24 mouse cellular contexts compared by ENCODE assay signal in the genomic region with DNA sequence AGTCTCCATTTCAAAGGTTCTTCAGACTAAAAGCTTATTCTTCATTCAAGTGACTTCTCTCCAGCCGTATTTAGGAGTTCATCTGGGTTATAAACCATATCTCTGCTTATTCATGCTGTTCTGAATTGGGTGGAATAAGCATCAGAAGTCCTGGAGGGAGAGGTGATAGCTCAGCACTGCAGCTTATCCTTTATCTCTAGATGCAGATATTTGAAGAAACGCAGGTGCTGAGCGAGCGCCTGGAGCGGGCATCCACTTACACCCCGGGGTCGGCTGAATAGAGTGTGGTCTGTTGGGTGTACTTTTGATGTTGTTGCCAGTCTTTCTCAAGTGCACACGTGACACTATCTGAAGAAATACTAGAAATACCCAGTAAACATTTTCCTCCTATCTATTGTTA. TPM values are rescaled to one million over a fixed set of nuclear protein-coding genes. Genes with fewer than 3 reads are reported as not detected.
A peak's percentile ranks its signal among the peaks of the same experiment; 100 is the strongest.
DNase-seq lines count a peak whose midpoint lies in the region; ATAC-seq and TF ChIP-seq lines count a peak whose summit lies in the region.
"Had no signal": no experiment of that assay in that cellular context is flagged by ENCODE, and none has a peak within 500 bp of the region (broad histone marks: within the 10 kb centered on the region; RNA-seq: fewer than 3 reads in every experiment).

No protein-coding gene starts in this region.

- peak overlapping the region; percentile 33 for H3K4me2 ChIP-seq in liver, embryonic 13.5 days
- H3K4me2 ChIP-seq in forebrain, embryonic 15.5 days (replicated peaks): no peak overlapping the region
- H3K4me2 ChIP-seq: forebrain, embryonic 13.5 days; heart, embryonic 12.5 days; midbrain, embryonic 15.5 days; neural tube, embryonic 12.5 days had no signal

- H3K9me3 ChIP-seq in G1E (replicated peaks): no peaks in the 10 kb centered on the region
- H3K9me3 ChIP-seq in liver, embryonic 13.5 days (replicated peaks): no peaks in the 10 kb centered on the region
- no peaks in the 10 kb centered on the region for H3K9me3 ChIP-seq in forebrain, embryonic 15.5 days
- H3K9me3 ChIP-seq: forebrain, embryonic 13.5 days; heart, embryonic 12.5 days; midbrain, embryonic 15.5 days; neural tube, embryonic 12.5 days had no signal

- peaks cover 73% of the 10 kb centered on the region for H3K4me1 ChIP-seq in G1E (ENCODE audit: insufficient read depth, low read depth, low read length)
- peaks cover 94% of the 10 kb centered on the region for H3K4me1 ChIP-seq in liver, embryonic 13.5 days (replicated peaks)
- peaks cover 9% of the 10 kb centered on the region for H3K4me1 ChIP-seq in forebrain, embryonic 15.5 days
- H3K4me1 ChIP-seq: neural tube, embryonic 12.5 days had no signal

- TF ChIP-seq CTCF in G1E (IDR thresholded peaks at IDR 0.05; ENCODE audit: low read depth, low read length): no peak

- H3K27ac ChIP-seq in liver, embryonic 13.5 days: peak overlapping the region; percentile 83
- no peak overlapping the region for H3K27ac ChIP-seq in forebrain, embryonic 15.5 days (replicated peaks)
- H3K27ac ChIP-seq: forebrain, embryonic 13.5 days; hindbrain, postnatal 0 days; midbrain, embryonic 15.5 days; neural tube, embryonic 12.5 days had no signal

- H3K9ac ChIP-seq in liver, embryonic 13.5 days: peak overlapping the region; percentile 4; the same call in 1 of the 2 replicates
- H3K9ac ChIP-seq in forebrain, embryonic 15.5 days (replicated peaks): no peak overlapping the region
- H3K9ac ChIP-seq: forebrain, embryonic 13.5 days; heart, embryonic 12.5 days; midbrain, embryonic 15.5 days; neural tube, embryonic 12.5 days had no signal

- ATAC-seq in G1E (ENCODE audit: extremely low read depth, insufficient number of reproducible peaks, low FRiP score, poor library complexity, severe bottlenecking): peak; percentile 78
- ATAC-seq in erythroblast, adult 5-6 weeks (replicated peaks; ENCODE audit: low FRiP score, poor library complexity, severe bottlenecking): peak; percentile 59
- peak; percentile 80 for ATAC-seq in liver, embryonic 13.5 days (ENCODE audit: low read depth)
- ATAC-seq in megakaryocyte-erythroid progenitor cell, adult 5-6 weeks (replicated peaks; ENCODE audit: low FRiP score, low TSS enrichment, poor library complexity, severe bottlenecking): peak; percentile 63
- no peak for ATAC-seq in forebrain, embryonic 15.5 days (replicated peaks)
- ATAC-seq: activated CD4-positive, CD25-positive, alpha-beta regulatory T cell, adult 4 months; forebrain, embryonic 13.5 days; hindbrain, postnatal 0 days; intestine, embryonic 16.5 days; midbrain, embryonic 15.5 days had no signal

- H3K36me3 ChIP-seq in G1E (replicated peaks): peaks cover 60% of the 10 kb centered on the region
- peaks cover 12% of the 10 kb centered on the region; the same call in 1 of the 2 replicates for H3K36me3 ChIP-seq in liver, embryonic 13.5 days
- H3K36me3 ChIP-seq in forebrain, embryonic 15.5 days: no peaks in the 10 kb centered on the region
- H3K36me3 ChIP-seq: midbrain, embryonic 15.5 days; neural tube, embryonic 12.5 days had no signal

- no peak overlapping the region; the same call in 1 of the 2 replicates for H3K4me3 ChIP-seq in G1E (ENCODE audit: low read depth, low read length)
- H3K4me3 ChIP-seq in liver, embryonic 13.5 days (replicated peaks): no peak overlapping the region
- no peak overlapping the region for H3K4me3 ChIP-seq in forebrain, embryonic 15.5 days
- H3K4me3 ChIP-seq: forebrain, embryonic 13.5 days; heart, embryonic 12.5 days; midbrain, embryonic 15.5 days; neural tube, embryonic 12.5 days had no signal

- 25% methylated on average over 8 of the region's 8 CpGs for WGBS in liver, embryonic 13.5 days (ENCODE audit: insufficient replicate concordance)
- WGBS in forebrain, embryonic 15.5 days: 90% methylated on average over 8 of the region's 8 CpGs

- peak; percentile 26 for DNase-seq in G1E (ENCODE audit: low spot score)
- peak; percentile 53 for DNase-seq in liver, embryonic 13.5 days
- DNase-seq in left cerebral cortex, adult 11 months (ENCODE audit: low spot score): no peak
- DNase-seq in lung, postnatal 36 days: no peak
- no peak for DNase-seq in adrenal gland, postnatal 14 days
- DNase-seq: adrenal gland, postnatal 25 days; cerebellum, adult 9-10 months; gastrocnemius, postnatal 10 days; heart, adult 18-20 months; heart, postnatal 10 days; kidney, adult 9 months; kidney, postnatal 14 days; lung, adult 18-20 months; lung, postnatal 14 days had no signal

- H3K27me3 ChIP-seq in G1E (ENCODE audit: insufficient read depth, low read length): no peaks in the 10 kb centered on the region
- no peaks in the 10 kb centered on the region for H3K27me3 ChIP-seq in liver, embryonic 13.5 days
- no peaks in the 10 kb centered on the region for H3K27me3 ChIP-seq in forebrain, embryonic 15.5 days
- H3K27me3 ChIP-seq: forebrain, embryonic 13.5 days; heart, embryonic 12.5 days; midbrain, embryonic 15.5 days; neural tube, embryonic 12.5 days had no signal

RNA-seq across cellular contexts. Expression of gene Snx3, which starts 16.5 kb away (rescaled TPM):
- total RNA-seq in G1E (2014; fragmentation: Nextera tagmentation) (577 and 618 TPM in 2 replicates), G1E (2017) (250 and 278 TPM in 2 replicates)
- polyA plus RNA-seq in G1E (2012): 272 and 292 TPM in 2 replicates
- total RNA-seq in erythroblast, adult 5-6 weeks (2015; ENCODE audit: low replicate concordance): 116 and 134 TPM in 2 replicates
- 46.3 and 58.3 TPM in 2 replicates for total RNA-seq in erythroblast, adult 5-6 weeks (2017; ENCODE audit: low replicate concordance)
- polyA plus RNA-seq in liver, embryonic 13.5 days (2015; fragmentation: Nextera tagmentation; extraction: Ambion mirVana): 294 and 318 TPM in 2 replicates
- 281 and 293 TPM in 2 replicates for total RNA-seq in megakaryocyte-erythroid progenitor cell, adult 5-6 weeks (2014; fragmentation: Nextera tagmentation)
- 83.3 and 144 TPM in 2 replicates for total RNA-seq in megakaryocyte-erythroid progenitor cell, adult 5-6 weeks (2017)
- 285 and 286 TPM in 2 replicates for polyA plus RNA-seq in forebrain, embryonic 15.5 days (2015; fragmentation: Nextera tagmentation; extraction: Ambion mirVana)
- total RNA-seq in adrenal gland, postnatal 14 days (2021): 197 and 210 TPM in 2 replicates

RNA-seq across cellular contexts. Expression of gene Afg1l, which starts 40.0 kb away (rescaled TPM):
- total RNA-seq in G1E (2014; fragmentation: Nextera tagmentation) (8.8 and 9.2 TPM in 2 replicates), G1E (2017) (7.6 and 8.4 TPM in 2 replicates)
- 3.7 and 4.6 TPM in 2 replicates for polyA plus RNA-seq in G1E (2012)
- total RNA-seq in erythroblast, adult 5-6 weeks (2015; ENCODE audit: low replicate concordance): not detected in 2 replicates
- total RNA-seq in erythroblast, adult 5-6 weeks (2017; ENCODE audit: low replicate concordance): 1.8 TPM in 1 of 2 replicates, not detected in the other
- polyA plus RNA-seq in liver, embryonic 13.5 days (2015; fragmentation: Nextera tagmentation; extraction: Ambion mirVana): 2.4 and 2.7 TPM in 2 replicates
- total RNA-seq in megakaryocyte-erythroid progenitor cell, adult 5-6 weeks (2014; fragmentation: Nextera tagmentation): 3.4 and 5.9 TPM in 2 replicates
- total RNA-seq in megakaryocyte-erythroid progenitor cell, adult 5-6 weeks (2017): 5.0 and 8.9 TPM in 2 replicates
- polyA plus RNA-seq in forebrain, embryonic 15.5 days (2015; fragmentation: Nextera tagmentation; extraction: Ambion mirVana): 6.2 and 6.5 TPM in 2 replicates
- total RNA-seq in adrenal gland, postnatal 14 days (2021): 25.2 and 27.8 TPM in 2 replicates

Comparison
In these comparisons a context has a peak if more than half of its experiments do, and no peak if none do; other contexts are left out.
1. DNase-seq: peak in G1E (single experiment) and liver, embryonic 13.5 days (single experiment); none in left cerebral cortex, adult 11 months (single experiment), lung, postnatal 36 days (single experiment) and adrenal gland, postnatal 14 days (single experiment).